Mouse (Mus musculus) liver, embryonic 16.5 days (tissue): ENCODE measurements at regions not wholly inside any gene's neighbourhood (a gene's known extent, or its start where the extent isn't known, plus 50 kb on each side); places are given as distances from the start of the nearest gene placed in this dataset.
A peak's percentile ranks its signal among the peaks of the same experiment; 100 is the strongest.

Experiments
- ATAC-seq: fragments of 200-750 bp; cut with Nextera tagmentation; 2 replicates; pipeline ENCODE4 v1.8.0; 2017; ENCODE audit warnings: low read depth, mild to moderate bottlenecking, moderate number of reproducible peaks, moderate library complexity
- H3K27ac ChIP-seq: fragments of 300-500 bp; sonication (generic); 2 replicates; pipeline ENCODE4 v1.5.1; 2014; ENCODE audit warnings: mild to moderate bottlenecking, low read length
- H3K27me3 ChIP-seq: fragments of 300-500 bp; sonication (generic); 2 replicates; pipeline ENCODE4 v1.6.1; 2014; ENCODE audit warnings: low read depth, low read length, mixed read lengths; ENCODE audit not compliant: control insufficient read depth, insufficient read depth
- H3K36me3 ChIP-seq: fragments of 300-500 bp; sonication (generic); 2 replicates; pipeline ENCODE4 v1.6.1; 2014; ENCODE audit warnings: mild to moderate bottlenecking; ENCODE audit not compliant: control insufficient read depth, insufficient read depth
- H3K4me1 ChIP-seq: fragments of 300-500 bp; sonication (generic); 2 replicates; pipeline ENCODE4 v1.6.1; 2014; ENCODE audit warnings: low read depth, low read length, mixed read lengths; ENCODE audit not compliant: control insufficient read depth
- H3K4me2 ChIP-seq: fragments of 300-500 bp; sonication (generic); 2 replicates; pipeline ENCODE4 v1.6.1; 2014; ENCODE audit warnings: low read depth, low read length, mixed read lengths
- H3K4me3 ChIP-seq: fragments of 300-500 bp; sonication (generic); 2 replicates; pipeline ENCODE4 v1.5.1; 2014; ENCODE audit warnings: low read depth, mild to moderate bottlenecking, low read length
- H3K9ac ChIP-seq: fragments of 300-500 bp; sonication (generic); 2 replicates; pipeline ENCODE4 v1.6.1; 2014; ENCODE audit warnings: low read depth, low read length
- H3K9me3 ChIP-seq: fragments of 300-500 bp; sonication (generic); replicated peaks from 2 replicates; pipeline ENCODE4 v1.6.1; 2016; ENCODE audit warnings: low read length; ENCODE audit not compliant: control insufficient read depth
- WGBS: fragments of 180-500 bp; shearing (Covaris S2); extraction: QIAGEN DNeasy Blood & Tissue Kit; methylation state at CpG from one replicate; pipeline ENCODE4 v1.1.7; 2014; ENCODE audit not compliant: insufficient replicate concordance; 5-methylcytosine and 5-hydroxymethylcytosine counted together

GRCm38 (mm10) chr7:128834894-128835293 is 90.2 kb downstream of the Sec23ip start:
- Histone ChIP-seq H3K4me3 (no peak overlapping the region), H3K36me3 (no peaks in the 10 kb centered on the region), H3K9ac (no peak overlapping the region), H3K27ac (no peak overlapping the region), H3K27me3 (no peaks in the 10 kb centered on the region), H3K4me1 (no peaks in the 10 kb centered on the region), H3K4me2 (no peak overlapping the region), H3K9me3 (no peaks in the 10 kb centered on the region)
- no peak for ATAC-seq
- WGBS: 42% methylated on average over 7 of the region's 7 CpGs

GRCm38 (mm10) chr7:128836435-128836834 is 91.7 kb downstream of the Sec23ip start:
- H3K36me3 ChIP-seq: no peaks in the 10 kb centered on the region
- no peak for ATAC-seq
- WGBS: 52% methylated on average over 6 of the region's 6 CpGs

GRCm38 (mm10) chr7:128842561-128842960 is 97.8 kb downstream of the Sec23ip start:
- Histone ChIP-seq H3K4me3 (no peak overlapping the region), H3K27me3 (no peaks in the 10 kb centered on the region), H3K36me3 (no peaks in the 10 kb centered on the region), H3K27ac (no peak overlapping the region), H3K4me2 (no peak overlapping the region), H3K4me1 (no peaks in the 10 kb centered on the region), H3K9ac (no peak overlapping the region), H3K9me3 (no peaks in the 10 kb centered on the region)
- no peak for ATAC-seq
- WGBS: 74% methylated on average over 10 of the region's 10 CpGs

More at GRCm38 (mm10) chr7:128836435-128836834, 91.7 kb downstream of the Sec23ip start:
- no peaks in the 10 kb centered on the region for H3K27me3 ChIP-seq
- H3K27ac ChIP-seq: no peak overlapping the region
- no peak overlapping the region for H3K4me2 ChIP-seq
- no peaks in the 10 kb centered on the region for H3K9me3 ChIP-seq
- H3K4me1 ChIP-seq: no peaks in the 10 kb centered on the region
- H3K9ac ChIP-seq: no peak overlapping the region
- H3K4me3 ChIP-seq: no peak overlapping the region

GRCm38 (mm10) chr7:128843576-128843975 is 98.8 kb downstream of the Sec23ip start:
- ATAC-seq: no peak
- no peak overlapping the region for H3K4me2 ChIP-seq
- no peak overlapping the region for H3K27ac ChIP-seq
- no peak overlapping the region for H3K4me3 ChIP-seq
- WGBS: 73% methylated on average over 9 of the region's 9 CpGs
- H3K27me3 ChIP-seq: no peaks in the 10 kb centered on the region
- H3K36me3 ChIP-seq: no peaks in the 10 kb centered on the region
- no peaks in the 10 kb centered on the region for H3K4me1 ChIP-seq
- no peaks in the 10 kb centered on the region for H3K9me3 ChIP-seq
- no peak overlapping the region for H3K9ac ChIP-seq

- no peak for ATAC-seq
- H3K9me3 ChIP-seq: no peaks in the 10 kb centered on the region
- H3K4me3 ChIP-seq: no peak overlapping the region
- no peak overlapping the region for H3K9ac ChIP-seq
- WGBS: 43% methylated on average over 3 of the region's 3 CpGs
- H3K27ac ChIP-seq: no peak overlapping the region
- H3K27me3 ChIP-seq: no peaks in the 10 kb centered on the region
- no peaks in the 10 kb centered on the region for H3K36me3 ChIP-seq
- H3K4me1 ChIP-seq: no peaks in the 10 kb centered on the region; the same call in 1 of the 2 replicates
- H3K4me2 ChIP-seq: no peak overlapping the region
Measured at GRCm38 (mm10) chr7:128849261-128849660, 104.5 kb downstream of the Sec23ip start.

GRCm38 (mm10) chr7:128854193-128854592 is 109.5 kb downstream of the Sec23ip start:
- ATAC-seq: peak; percentile 78
- Histone ChIP-seq H3K36me3 (no peaks in the 10 kb centered on the region), H3K4me2 (peak overlapping the region; percentile 35), H3K9ac (0 out of 2 replicates have a peak overlapping the region, but pooled peaks have one; percentile 20), H3K4me3 (peak overlapping the region; percentile 36), H3K27ac (peak overlapping the region; percentile 91), H3K4me1 (no peaks in the 10 kb centered on the region; the same call in 1 of the 2 replicates), H3K9me3 (no peaks in the 10 kb centered on the region), H3K27me3 (no peaks in the 10 kb centered on the region)
- 45% methylated on average over 4 of the region's 4 CpGs for WGBS

GRCm38 (mm10) chr7:128854690-128855343 is 110.1 kb downstream of the Sec23ip start:
- ATAC-seq: peak; percentile 95
- H3K27me3 ChIP-seq: no peaks in the 10 kb centered on the region
- peak overlapping the region; percentile 91 for H3K27ac ChIP-seq
- peak overlapping the region; percentile 35 for H3K4me2 ChIP-seq
- H3K9me3 ChIP-seq: no peaks in the 10 kb centered on the region
- H3K4me1 ChIP-seq: no peaks in the 10 kb centered on the region; the same call in 1 of the 2 replicates
- 41% methylated on average over 18 of the region's 18 CpGs for WGBS
- peak overlapping the region; percentile 58 for H3K9ac ChIP-seq
- no peaks in the 10 kb centered on the region for H3K36me3 ChIP-seq
- peak overlapping the region; percentile 43 for H3K4me3 ChIP-seq

- WGBS: 4% methylated on average over 3 of the region's 3 CpGs
- peak; percentile 35; the same call in 1 of the 2 replicates for ATAC-seq
- no peak overlapping the region for H3K27ac ChIP-seq
Measured at GRCm38 (mm10) chr7:128860141-128860540, 115.4 kb downstream of the Sec23ip start.

GRCm38 (mm10) chr7:128860709-128861108 is 116.0 kb downstream of the Sec23ip start:
- H3K9ac ChIP-seq: no peak overlapping the region
- no peak overlapping the region for H3K4me2 ChIP-seq
- no peak overlapping the region for H3K27ac ChIP-seq
- H3K9me3 ChIP-seq: no peaks in the 10 kb centered on the region
- H3K27me3 ChIP-seq: no peaks in the 10 kb centered on the region
- no peak for ATAC-seq
- no peaks in the 10 kb centered on the region for H3K4me1 ChIP-seq
- H3K4me3 ChIP-seq: no peak overlapping the region
- WGBS: 60% methylated on average over 4 of the region's 4 CpGs
- H3K36me3 ChIP-seq: no peaks in the 10 kb centered on the region

More at GRCm38 (mm10) chr7:128860141-128860540, 115.4 kb downstream of the Sec23ip start:
- Histone ChIP-seq H3K4me3 (no peak overlapping the region), H3K4me1 (no peaks in the 10 kb centered on the region), H3K9ac (no peak overlapping the region), H3K27me3 (no peaks in the 10 kb centered on the region), H3K9me3 (no peaks in the 10 kb centered on the region), H3K4me2 (no peak overlapping the region), H3K36me3 (no peaks in the 10 kb centered on the region)
